Mouse (Mus musculus) spleen, adult 2 months (tissue): Measurements from ENCODE around the gene Nepro.

Experiments
- CTCF ChIP-seq: fragments of 200-500 bp; IDR thresholded peaks from 2 replicates; pipeline ENCODE4 v1.5.1; 2011; ENCODE audit warnings: mild to moderate bottlenecking, inconsistent platforms; ENCODE audit not compliant: insufficient read depth, insufficient read length, insufficient replicate concordance; ENCODE audit errors: extremely low read depth
- POLR2A ChIP-seq: fragments of 200-500 bp; IDR thresholded peaks from 2 replicates; pipeline ENCODE4 v1.6.1; 2011; ENCODE audit warnings: low read depth, low read length, inconsistent platforms

DNA sequence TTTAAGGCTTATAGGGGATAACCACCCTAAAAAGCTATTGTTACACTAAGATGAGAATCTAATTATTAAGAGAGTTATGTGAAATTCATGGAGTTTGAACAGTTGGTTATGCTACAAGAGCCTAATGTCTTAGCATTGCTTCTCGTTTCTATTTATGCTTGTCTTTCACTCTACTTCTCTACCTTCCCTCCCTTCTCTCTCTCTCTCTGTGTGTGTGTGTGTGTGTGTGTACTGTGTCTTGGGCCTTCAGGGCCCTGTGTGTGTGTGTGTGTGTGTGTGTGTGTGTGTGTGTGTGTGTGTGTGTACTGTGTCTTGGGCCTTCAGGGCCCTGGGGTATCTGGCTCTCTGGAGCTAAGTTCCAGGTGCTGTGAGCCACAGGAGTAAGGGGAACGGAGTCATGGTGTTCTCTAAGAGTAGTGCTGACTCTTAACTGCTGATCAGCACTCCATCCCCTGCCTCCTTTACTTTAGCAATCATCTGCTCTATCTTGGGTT, 6.9 kb upstream of the Nepro start:
- TF ChIP-seq CTCF (no peak), POLR2A (no peak)
